Mouse (Mus musculus) kidney, embryonic 15.5 days (tissue): Measurements from ENCODE around the gene Pcdh19. TPM values are rescaled to one million over a fixed set of nuclear protein-coding genes. Genes with fewer than 3 reads are reported as not detected.
A peak's percentile ranks its signal among the peaks of the same experiment; 100 is the strongest.

ENCODE experiments used
- ATAC-seq: fragments of 200-750 bp; cut with Nextera tagmentation; replicated peaks from 2 replicates; pipeline ENCODE4 v1.8.0; 2017; ENCODE audit warnings: moderate TSS enrichment; ENCODE audit not compliant: low FRiP score
- H3K27ac ChIP-seq: fragments of 300-500 bp; sonication (generic); 2 replicates; pipeline ENCODE4 v1.5.1; 2015; ENCODE audit warnings: mild to moderate bottlenecking, inconsistent platforms
- H3K27me3 ChIP-seq: fragments of 300-500 bp; sonication (generic); 2 replicates; pipeline ENCODE4 v1.6.1; 2015; ENCODE audit warnings: inconsistent platforms
- H3K36me3 ChIP-seq: fragments of 300-500 bp; sonication (generic); 2 replicates; pipeline ENCODE4 v1.6.1; 2015; ENCODE audit warnings: inconsistent platforms
- H3K4me1 ChIP-seq: fragments of 300-500 bp; sonication (generic); 2 replicates; pipeline ENCODE4 v1.6.1; 2015; ENCODE audit warnings: inconsistent platforms
- H3K4me2 ChIP-seq: fragments of 300-500 bp; sonication (generic); 2 replicates; pipeline ENCODE4 v1.6.1; 2015; ENCODE audit warnings: moderate library complexity, mild to moderate bottlenecking, inconsistent platforms
- H3K4me3 ChIP-seq: fragments of 300-500 bp; sonication (generic); replicated peaks from 2 replicates; pipeline ENCODE4 v1.5.1; 2015; ENCODE audit warnings: mild to moderate bottlenecking, inconsistent platforms
- H3K9ac ChIP-seq: fragments of 300-500 bp; sonication (generic); 2 replicates; pipeline ENCODE4 v1.6.1; 2015; ENCODE audit warnings: mild to moderate bottlenecking, inconsistent platforms
- H3K9me3 ChIP-seq: fragments of 300-500 bp; sonication (generic); replicated peaks from 2 replicates; pipeline ENCODE4 v1.6.1; 2016; ENCODE audit warnings: inconsistent platforms
- WGBS: fragments of 180-500 bp; shearing (Covaris S2); methylation state at CpG from one replicate; pipeline ENCODE4 v1.1.7; 2015; ENCODE audit warnings: mixed read lengths; 5-methylcytosine and 5-hydroxymethylcytosine counted together
- polyA plus RNA-seq: library from polyadenylated mRNA; unstranded; fragments of >200 nt; fragmentation: Nextera tagmentation; extraction: Ambion mirVana; gene quantifications from 2 replicates; pipeline ENCODE4 v1.2.1, GENCODE M21; 2015

The Pcdh19 gene
- polyA plus RNA-seq, 1 experiment from 2014 or later: 4.4 TPM

DNA sequence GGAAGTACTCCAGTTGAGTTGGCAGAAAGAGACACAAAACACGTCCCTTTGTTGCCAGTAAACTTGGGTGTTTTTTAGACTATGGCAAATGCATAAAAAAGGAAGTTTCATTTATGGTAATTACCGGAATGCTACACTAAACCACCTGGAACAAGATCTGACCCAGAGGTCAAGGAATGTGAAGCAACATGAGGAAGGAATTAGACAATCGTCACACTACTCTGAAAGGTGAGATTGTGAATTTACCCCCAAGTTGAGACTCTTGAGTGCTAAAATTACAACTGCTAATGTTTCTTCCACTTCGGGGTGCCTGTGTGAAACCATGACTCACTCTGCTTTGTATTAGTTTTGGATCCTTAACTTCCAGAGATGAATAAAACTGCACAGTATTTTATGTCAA is 33.6 kb downstream of the Pcdh19 start:
- H3K4me1 ChIP-seq: 0 out of 2 replicates have a peak, but pooled peaks cover 4% of the 10 kb centered on the region
- H3K36me3 ChIP-seq: no peaks in the 10 kb centered on the region
- H3K9me3 ChIP-seq: no peaks in the 10 kb centered on the region
- H3K27ac ChIP-seq: no peak overlapping the region
- H3K4me2 ChIP-seq: no peak overlapping the region
- H3K4me3 ChIP-seq: no peak overlapping the region
- H3K27me3 ChIP-seq: peaks cover 13% of the 10 kb centered on the region
- H3K9ac ChIP-seq: no peak overlapping the region
- 35% methylated on average over 4 of the region's 4 CpGs for WGBS
- ATAC-seq: no peak

DNA sequence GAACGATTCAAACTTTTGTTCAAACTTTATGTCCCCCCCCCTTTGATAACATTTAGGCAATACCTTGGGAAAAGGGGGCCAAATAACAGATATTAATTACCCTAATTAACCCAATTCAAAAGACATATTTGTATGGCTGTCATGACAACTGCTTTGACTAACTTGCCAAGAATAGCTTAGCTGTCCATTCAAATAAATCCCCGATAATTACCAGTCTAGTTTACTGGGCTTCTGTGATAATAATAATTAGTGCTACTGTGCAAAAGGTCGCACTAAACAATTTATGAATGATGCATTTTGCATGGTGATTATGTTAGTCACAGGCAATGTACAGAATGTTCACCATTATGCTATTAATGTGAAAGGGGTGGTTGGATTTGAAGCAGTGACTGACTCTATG is 35.7 kb downstream of the Pcdh19 start:
- H3K9ac ChIP-seq: no peak overlapping the region

DNA sequence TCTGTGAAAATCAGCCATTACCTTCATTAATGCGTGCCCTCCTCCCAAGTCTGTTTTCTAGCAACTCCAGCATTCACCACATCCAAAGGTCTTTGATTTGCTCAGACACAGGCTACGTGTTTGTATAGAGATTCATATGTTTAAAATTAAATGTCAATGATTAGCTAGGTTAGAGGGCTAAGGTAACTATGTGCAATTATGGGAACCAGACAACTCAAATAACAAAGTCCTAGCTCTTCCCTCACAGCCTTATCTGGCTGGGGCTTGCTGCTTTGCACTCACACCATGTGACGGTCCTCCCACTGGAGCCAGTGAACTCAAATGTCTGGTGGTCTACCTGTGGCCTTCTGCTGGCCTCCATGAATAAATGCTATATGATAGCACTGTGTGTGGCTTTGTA is 38.4 kb downstream of the Pcdh19 start:
- WGBS: 78% methylated on average over 3 of the region's 3 CpGs
- H3K36me3 ChIP-seq: no peaks in the 10 kb centered on the region
- H3K9ac ChIP-seq: no peak overlapping the region
- H3K4me1 ChIP-seq: no peaks in the 10 kb centered on the region
- ATAC-seq: no peak
- no peak overlapping the region for H3K27ac ChIP-seq
- H3K4me3 ChIP-seq: no peak overlapping the region
- H3K27me3 ChIP-seq: 0 out of 2 replicates have a peak, but pooled peaks cover 17% of the 10 kb centered on the region
- no peaks in the 10 kb centered on the region for H3K9me3 ChIP-seq
- H3K4me2 ChIP-seq: no peak overlapping the region

More for the DNA sequence above, 35.7 kb downstream of the Pcdh19 start:
- peaks cover 8% of the 10 kb centered on the region for H3K27me3 ChIP-seq
- no peak overlapping the region for H3K27ac ChIP-seq
- 0 out of 2 replicates have a peak, but pooled peaks cover 4% of the 10 kb centered on the region for H3K4me1 ChIP-seq
- no peak overlapping the region for H3K4me2 ChIP-seq
- no peak overlapping the region for H3K4me3 ChIP-seq
- ATAC-seq: no peak
- 80% methylated on average over 3 of the region's 3 CpGs for WGBS
- no peaks in the 10 kb centered on the region for H3K36me3 ChIP-seq
- H3K9me3 ChIP-seq: no peaks in the 10 kb centered on the region

DNA sequence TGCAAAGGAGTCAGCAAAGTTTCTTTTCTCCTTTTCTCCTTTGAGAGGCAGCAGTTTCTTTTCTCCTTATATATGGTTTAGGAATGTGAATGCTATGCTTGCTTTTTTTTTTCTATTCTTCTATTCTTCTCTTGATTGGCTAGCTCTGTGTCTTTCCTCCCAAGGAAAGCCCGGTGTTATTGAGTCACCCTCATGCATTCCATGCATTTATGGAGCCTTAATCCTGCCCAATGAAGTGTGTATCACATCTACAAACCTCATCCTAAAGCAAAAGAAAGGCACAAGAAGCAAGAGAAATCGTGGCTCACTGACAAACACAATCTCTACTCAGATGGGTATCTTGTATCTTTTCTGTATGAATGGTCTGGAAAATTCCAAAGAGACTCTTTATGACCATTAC is 41.0 kb downstream of the Pcdh19 start:
- 79% methylated on average over 2 of the region's 2 CpGs for WGBS
- H3K27ac ChIP-seq: no peak overlapping the region

DNA sequence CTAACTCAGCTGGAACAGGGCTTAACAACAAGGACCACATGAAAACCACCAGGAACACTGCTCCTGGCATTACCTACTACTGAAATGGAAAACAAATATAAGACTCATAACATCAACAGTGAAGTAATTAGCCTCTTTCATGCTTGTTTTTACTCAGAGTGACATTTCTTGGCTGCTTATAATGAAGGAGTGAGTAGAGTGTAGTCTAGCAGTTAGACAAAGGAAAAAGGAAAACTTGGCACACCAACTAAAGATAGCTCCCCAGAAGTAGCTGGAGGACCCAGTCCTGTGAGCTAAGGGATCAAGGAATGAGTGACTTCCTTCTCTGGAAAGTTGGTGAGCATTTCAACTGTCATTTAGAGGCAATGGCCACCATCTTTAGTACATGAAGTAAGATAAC is 49.3 kb downstream of the Pcdh19 start:
- Histone ChIP-seq H3K4me1 (no peaks in the 10 kb centered on the region), H3K9ac (no peak overlapping the region), H3K27ac (no peak overlapping the region), H3K9me3 (no peaks in the 10 kb centered on the region), H3K4me2 (no peak overlapping the region), H3K27me3 (peaks cover 31% of the 10 kb centered on the region), H3K4me3 (no peak overlapping the region), H3K36me3 (no peaks in the 10 kb centered on the region)
- ATAC-seq: no peak

More for the DNA sequence above, 41.0 kb downstream of the Pcdh19 start:
- no peak for ATAC-seq
- H3K9me3 ChIP-seq: no peaks in the 10 kb centered on the region
- no peaks in the 10 kb centered on the region for H3K36me3 ChIP-seq
- H3K4me3 ChIP-seq: no peak overlapping the region
- H3K9ac ChIP-seq: no peak overlapping the region
- no peaks in the 10 kb centered on the region for H3K4me1 ChIP-seq
- no peak overlapping the region for H3K4me2 ChIP-seq
- peaks cover 21% of the 10 kb centered on the region; the same call in 1 of the 2 replicates for H3K27me3 ChIP-seq

DNA sequence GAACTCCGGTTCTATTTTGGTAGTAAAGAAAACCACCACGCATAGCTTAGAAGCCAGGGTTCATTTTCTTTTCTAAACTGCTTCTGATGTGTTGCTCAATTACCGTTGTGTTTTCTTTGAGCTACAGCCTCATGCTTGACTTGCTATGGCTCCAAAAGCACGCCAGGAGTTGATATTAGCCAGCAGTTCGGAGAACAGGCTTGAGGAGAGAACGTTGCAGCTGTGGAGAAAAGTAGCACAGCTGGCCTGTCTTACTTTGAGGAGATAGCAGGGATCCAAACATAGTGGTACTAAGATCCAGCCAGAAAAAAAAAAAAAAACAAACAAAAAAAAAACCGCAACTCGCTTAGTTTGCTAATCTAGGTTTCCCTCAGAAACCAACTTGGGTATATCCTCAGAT is 59.2 kb downstream of the Pcdh19 start:
- Histone ChIP-seq H3K4me1 (no peaks in the 10 kb centered on the region), H3K9ac (no peak overlapping the region), H3K27me3 (peaks cover 16% of the 10 kb centered on the region; the same call in 1 of the 2 replicates), H3K9me3 (no peaks in the 10 kb centered on the region), H3K36me3 (no peaks in the 10 kb centered on the region), H3K27ac (no peak overlapping the region), H3K4me2 (no peak overlapping the region), H3K4me3 (no peak overlapping the region)
- ATAC-seq: peak; percentile 58; the same call in 1 of the 2 replicates
- WGBS: 52% methylated on average over 8 of the region's 8 CpGs

DNA sequence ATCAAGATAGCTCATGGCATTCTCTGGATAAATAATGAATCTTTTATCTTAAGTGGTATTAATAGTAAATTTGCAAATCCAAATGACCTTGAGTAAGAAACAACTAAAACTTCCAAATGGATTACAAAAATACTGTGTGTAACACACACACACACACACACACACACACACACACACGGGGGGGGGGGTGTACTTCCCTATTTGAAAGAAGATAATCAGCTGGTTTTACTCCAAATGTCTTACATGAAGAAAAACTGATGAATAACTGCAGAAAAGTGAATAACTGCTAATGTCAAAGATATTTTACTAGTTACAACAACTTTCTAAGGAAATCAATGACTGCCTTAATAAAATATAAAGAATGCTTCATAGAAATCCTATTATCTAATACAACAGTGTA is 70.6 kb downstream of the Pcdh19 start:
- Histone ChIP-seq H3K9me3 (no peaks in the 10 kb centered on the region), H3K9ac (no peak overlapping the region), H3K27me3 (peaks cover 8% of the 10 kb centered on the region; the same call in 1 of the 2 replicates), H3K4me2 (no peak overlapping the region), H3K4me3 (no peak overlapping the region), H3K36me3 (no peaks in the 10 kb centered on the region), H3K27ac (no peak overlapping the region), H3K4me1 (no peaks in the 10 kb centered on the region)
- 42% methylated on average over 1 of the region's 1 CpGs for WGBS
- ATAC-seq: no peak

DNA sequence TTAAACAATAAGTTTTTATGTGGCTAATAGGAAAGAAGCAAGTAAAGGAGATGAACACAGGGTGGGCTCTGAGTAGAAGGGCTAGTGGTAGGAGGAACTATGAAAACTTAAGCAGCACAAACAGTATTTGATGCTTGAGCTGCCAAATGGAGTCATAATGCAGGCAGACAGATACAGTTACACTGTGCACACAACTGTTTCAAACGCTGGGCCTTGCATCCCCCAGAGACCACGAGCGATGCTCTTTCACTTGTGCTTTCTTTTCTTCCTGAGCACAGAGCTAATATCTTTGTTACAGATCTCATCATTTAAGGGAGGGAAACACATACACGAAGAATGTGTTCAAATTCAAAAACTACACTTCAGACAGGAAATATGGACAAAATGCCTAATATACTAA is 83.0 kb downstream of the Pcdh19 start:
- no peak for ATAC-seq
- Histone ChIP-seq H3K27ac (no peak overlapping the region), H3K27me3 (peaks cover 6% of the 10 kb centered on the region), H3K9me3 (no peaks in the 10 kb centered on the region), H3K36me3 (no peaks in the 10 kb centered on the region), H3K9ac (no peak overlapping the region), H3K4me1 (no peaks in the 10 kb centered on the region), H3K4me3 (no peak overlapping the region), H3K4me2 (no peak overlapping the region)
- 46% methylated on average over 4 of the region's 4 CpGs for WGBS

DNA sequence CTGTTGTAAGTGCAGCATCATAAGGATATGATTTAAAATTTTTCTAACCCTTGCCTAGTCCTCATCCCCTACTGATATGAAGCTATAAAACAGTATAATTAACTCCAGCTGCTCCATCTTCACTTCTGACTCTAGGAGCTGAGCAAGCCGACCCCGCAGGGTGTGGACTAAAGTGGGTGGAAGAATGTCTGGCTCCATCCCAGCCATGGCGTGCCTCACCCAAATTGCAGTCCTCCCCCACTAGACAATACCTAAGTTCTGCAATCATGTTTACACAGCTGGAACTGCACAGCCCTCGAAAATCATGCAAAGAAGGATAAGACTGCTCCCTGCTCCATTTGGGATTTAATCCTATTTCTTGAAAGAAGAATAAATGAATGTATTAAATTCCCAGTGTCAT is 84.5 kb downstream of the Pcdh19 start:
- Histone ChIP-seq H3K4me3 (no peak overlapping the region), H3K9ac (no peak overlapping the region), H3K36me3 (no peaks in the 10 kb centered on the region), H3K9me3 (no peaks in the 10 kb centered on the region), H3K4me2 (no peak overlapping the region), H3K4me1 (no peaks in the 10 kb centered on the region), H3K27ac (no peak overlapping the region), H3K27me3 (peaks cover 6% of the 10 kb centered on the region)
- 24% methylated on average over 4 of the region's 4 CpGs for WGBS
- peak; percentile 82 for ATAC-seq

DNA sequence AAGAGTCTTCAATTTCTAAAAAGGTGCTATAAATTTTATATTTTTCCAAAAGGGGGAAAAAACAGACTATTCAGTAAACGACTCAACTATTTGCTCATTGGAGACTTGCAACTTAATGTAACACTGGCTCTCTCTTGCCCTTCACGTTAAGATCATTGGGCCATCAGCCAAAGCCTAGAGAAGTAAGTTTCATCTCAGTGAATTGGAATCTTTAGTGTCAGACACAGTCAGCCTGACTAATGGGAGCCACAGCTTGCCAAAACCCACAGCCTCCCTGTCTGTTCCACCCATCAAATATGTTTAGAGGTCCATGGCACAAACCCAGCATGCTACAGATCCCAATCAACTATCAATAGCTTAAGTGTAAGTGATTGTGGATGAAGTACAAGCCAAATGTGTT is 86.7 kb downstream of the Pcdh19 start:
- no peak for ATAC-seq
- Histone ChIP-seq H3K9me3 (no peaks in the 10 kb centered on the region), H3K27ac (no peak overlapping the region), H3K36me3 (no peaks in the 10 kb centered on the region), H3K9ac (no peak overlapping the region), H3K4me1 (no peaks in the 10 kb centered on the region), H3K4me2 (no peak overlapping the region), H3K4me3 (no peak overlapping the region), H3K27me3 (peaks cover 6% of the 10 kb centered on the region)
- WGBS: 54% methylated on average over 2 of the region's 2 CpGs

DNA sequence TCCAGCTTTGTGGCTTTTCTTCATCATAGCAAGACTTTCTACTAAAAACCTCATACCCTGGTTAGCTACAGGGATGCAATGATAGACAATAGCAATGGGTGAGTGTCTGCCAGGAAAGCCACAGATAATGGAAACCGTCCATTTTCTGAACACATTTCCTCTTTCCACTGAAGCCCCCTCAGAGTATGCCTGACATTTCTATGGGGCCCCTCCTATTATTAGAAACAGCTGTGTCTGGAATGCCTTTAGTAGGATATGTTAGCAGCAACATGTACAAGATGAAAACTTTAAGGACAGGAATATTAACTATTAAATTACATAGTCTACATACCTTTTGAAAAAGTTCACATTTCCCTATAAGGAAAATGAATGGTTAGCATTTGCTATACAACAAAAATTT is 87.1 kb downstream of the Pcdh19 start:
- Histone ChIP-seq H3K4me3 (no peak overlapping the region), H3K4me2 (no peak overlapping the region), H3K36me3 (no peaks in the 10 kb centered on the region), H3K4me1 (no peaks in the 10 kb centered on the region), H3K9ac (no peak overlapping the region), H3K27me3 (peaks cover 6% of the 10 kb centered on the region), H3K9me3 (no peaks in the 10 kb centered on the region), H3K27ac (no peak overlapping the region)
- 62% methylated on average over 1 of the region's 1 CpGs for WGBS
- ATAC-seq: no peak

DNA sequence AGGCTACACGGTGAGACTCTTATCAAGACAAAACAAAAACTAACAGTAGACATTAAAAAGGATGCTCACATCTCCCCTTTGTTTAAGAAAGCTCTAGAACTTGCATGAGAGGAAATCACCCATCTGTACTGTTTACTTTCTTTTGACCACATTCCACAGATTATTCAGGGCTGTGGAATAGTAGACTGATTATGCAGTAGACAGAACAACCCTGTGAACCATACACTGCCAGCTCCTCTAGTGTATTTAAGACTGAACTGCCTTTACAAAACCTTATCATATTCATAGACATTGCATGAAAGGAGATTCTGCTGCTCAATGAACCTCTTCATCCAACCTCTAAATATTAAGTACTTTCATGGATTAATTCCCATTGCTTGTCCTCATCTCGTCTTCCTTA is 87.6 kb downstream of the Pcdh19 start:
- Histone ChIP-seq H3K27ac (no peak overlapping the region), H3K36me3 (no peaks in the 10 kb centered on the region), H3K4me1 (no peaks in the 10 kb centered on the region), H3K4me2 (no peak overlapping the region), H3K9ac (no peak overlapping the region), H3K9me3 (no peaks in the 10 kb centered on the region), H3K27me3 (peaks cover 6% of the 10 kb centered on the region), H3K4me3 (no peak overlapping the region)
- 67% methylated on average over 2 of the region's 2 CpGs for WGBS
- ATAC-seq: no peak
